Mouse (Mus musculus) adrenal gland, postnatal 0 days (tissue): ENCODE results near the gene Olfr961. TPM values are rescaled to one million over a fixed set of nuclear protein-coding genes. Genes with fewer than 3 reads are reported as not detected.

ENCODE experiments used
- polyA plus RNA-seq: library from polyadenylated mRNA; unstranded; fragments of >200 nt; fragmentation: Nextera tagmentation; extraction: Ambion mirVana; gene quantifications from 2 replicates; pipeline ENCODE4 v1.2.1, GENCODE M21; 2015

The Olfr961 gene
- not detected in 2 replicates for polyA plus RNA-seq

DNA sequence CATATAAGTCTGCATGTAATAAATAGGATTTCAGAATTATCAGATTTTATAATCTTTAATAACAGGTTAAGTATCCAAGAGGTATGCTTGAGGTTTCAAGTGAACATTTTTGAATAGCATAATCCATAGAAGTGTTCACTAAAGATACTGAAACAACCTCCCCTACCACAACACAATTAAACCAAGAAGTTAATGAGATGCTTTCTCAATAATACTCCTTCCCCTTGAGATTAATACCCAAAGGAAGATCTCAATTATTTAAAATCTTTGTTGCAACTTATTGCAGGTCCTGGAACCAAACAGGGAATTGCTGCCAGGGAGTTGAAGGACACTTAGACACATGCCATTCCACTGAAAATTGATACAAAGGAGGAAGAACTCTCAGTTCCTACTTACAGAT lies at the start of gene Olfr961:
TSS of gene Olfr961 (plus strand) at position 301 of the 400 bp plus-strand sequence.

DNA sequence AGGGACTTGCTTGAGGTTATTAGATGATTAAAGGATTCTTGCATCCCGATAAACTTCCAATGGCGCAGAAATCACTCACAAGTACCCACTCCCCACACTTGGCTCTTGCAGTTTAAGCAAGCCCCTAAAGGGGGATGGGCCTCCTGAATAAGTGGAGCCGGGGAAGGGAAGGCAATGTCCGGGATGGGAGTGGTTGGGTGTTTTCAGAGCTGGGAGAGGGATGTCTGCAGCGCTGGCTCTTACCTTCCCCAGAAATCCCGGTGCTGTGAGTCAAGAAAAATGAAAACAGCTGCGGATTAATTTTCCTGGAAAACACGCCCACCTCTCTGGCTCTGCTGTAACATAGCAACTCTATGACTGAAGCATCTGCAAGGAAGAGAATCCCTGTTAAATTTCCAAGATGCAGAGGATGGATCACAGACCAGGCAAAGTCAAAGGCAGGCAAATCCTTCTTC lies 40.9 kb upstream of the Olfr961 start, which contains the start of gene AW551984:
TSS of gene AW551984 (minus strand) at position 405 of the 455 bp plus-strand sequence.

DNA sequence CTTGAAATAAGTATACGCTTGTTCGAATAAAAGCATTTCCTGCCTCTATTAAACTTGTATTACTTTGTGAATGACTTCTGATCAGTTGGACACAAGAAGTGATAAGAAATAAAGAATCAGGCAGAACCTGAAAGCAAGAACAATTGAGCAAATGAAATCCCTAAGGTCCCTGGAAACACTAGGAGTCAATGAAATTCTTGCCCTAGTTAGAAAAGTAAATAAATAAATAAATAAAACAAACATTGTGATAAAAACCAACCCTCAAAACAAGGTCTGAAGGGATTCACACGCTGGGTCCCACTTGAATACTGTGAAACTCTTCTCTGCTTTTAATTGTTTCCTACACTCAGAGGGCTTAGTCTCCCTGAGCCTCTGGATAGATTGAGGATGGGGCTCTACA lies 34.5 kb upstream of the Olfr961 start, which contains the start of gene Olfr148:
TSS of gene Olfr148 (plus strand) at position 301 of the 400 bp plus-strand sequence.

DNA sequence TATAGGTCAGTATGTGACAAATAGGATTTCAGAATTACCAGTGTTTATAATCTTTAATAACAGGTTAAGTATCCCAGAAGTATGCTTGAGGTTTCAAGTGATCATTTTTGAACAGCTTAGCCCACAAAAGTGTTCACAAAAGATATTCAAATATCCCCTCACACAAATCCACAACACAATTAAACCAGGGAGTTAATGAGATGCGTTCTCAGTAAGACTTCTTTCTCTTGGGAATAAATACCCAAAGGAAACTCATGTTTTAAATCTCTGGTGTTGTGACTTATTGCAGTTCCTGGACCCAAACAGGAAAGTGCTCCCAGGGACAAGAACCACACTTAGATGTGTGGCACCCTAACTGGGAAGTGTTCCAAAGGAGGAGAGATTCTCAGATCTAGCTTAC lies 23.8 kb upstream of the Olfr961 start, which contains the start of gene Olfr960:
TSS of gene Olfr960 (plus strand) at position 301 of the 400 bp plus-strand sequence.

DNA sequence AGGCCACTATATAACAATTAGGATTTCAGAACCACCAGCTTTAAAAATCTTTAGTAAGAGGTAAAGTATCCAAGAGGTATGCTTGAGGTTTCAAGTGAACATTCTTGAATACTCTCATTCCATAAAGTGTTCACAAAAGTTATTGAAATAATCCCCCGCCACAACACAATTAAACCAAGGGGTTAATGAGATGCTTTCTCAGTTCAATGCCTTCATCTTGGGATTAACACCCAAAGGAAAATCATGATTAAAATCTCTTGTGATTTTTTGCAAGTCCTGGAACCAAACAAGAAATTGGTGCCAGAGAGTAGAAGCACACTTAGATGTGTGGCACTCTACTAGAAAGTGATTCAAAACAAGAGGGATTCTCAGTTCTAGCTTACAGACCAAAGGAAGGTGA lies 22.0 kb downstream of the Olfr961 start, which contains the start of gene Olfr963:
TSS of gene Olfr963 (plus strand) at position 301 of the 400 bp plus-strand sequence.

Other genes with a start within 250 kb of the Olfr961 start
- gene Olfr952, start 217.9 kb upstream of the Olfr961 start, polyA plus RNA-seq, result not detected in 2 replicates
- not detected in 2 replicates for gene Olfr954, start 188.4 kb upstream of the Olfr961 start, polyA plus RNA-seq
- gene Olfr955, start 173.1 kb upstream of the Olfr961 start, polyA plus RNA-seq, result not detected in 2 replicates
- gene Olfr44, start 151.1 kb upstream of the Olfr961 start, polyA plus RNA-seq, result not detected in 2 replicates
- not detected in 2 replicates for gene Olfr957, start 129.3 kb upstream of the Olfr961 start, polyA plus RNA-seq
- gene Olfr958, start 91.0 kb upstream of the Olfr961 start, polyA plus RNA-seq, result not detected in 2 replicates
- gene Olfr959, start 69.5 kb upstream of the Olfr961 start, polyA plus RNA-seq, result not detected in 2 replicates
- 39.4 and 49.0 TPM in 2 replicates for gene AW551984, start 40.7 kb upstream of the Olfr961 start, polyA plus RNA-seq
- gene Olfr148, start 34.4 kb upstream of the Olfr961 start, polyA plus RNA-seq, result not detected in 2 replicates
- not detected in 2 replicates for gene Olfr960, start 23.7 kb upstream of the Olfr961 start, polyA plus RNA-seq
- gene Olfr963, start 22.1 kb downstream of the Olfr961 start, polyA plus RNA-seq, result not detected in 2 replicates
- not detected in 2 replicates for gene Olfr149, start 62.0 kb downstream of the Olfr961 start, polyA plus RNA-seq
- not detected in 2 replicates for gene Olfr965, start 66.3 kb downstream of the Olfr961 start, polyA plus RNA-seq
- gene Olfr150, start 85.9 kb downstream of the Olfr961 start, polyA plus RNA-seq, result not detected in 2 replicates
- not detected in 2 replicates for gene Olfr967, start 101.2 kb downstream of the Olfr961 start, polyA plus RNA-seq
- gene Olfr968, start 138.2 kb downstream of the Olfr961 start, polyA plus RNA-seq, result not detected in 2 replicates
- gene Olfr969, start 145.9 kb downstream of the Olfr961 start, polyA plus RNA-seq, result not detected in 2 replicates
- not detected in 2 replicates for gene Olfr970, start 163.8 kb downstream of the Olfr961 start, polyA plus RNA-seq
- not detected in 2 replicates for gene Olfr971, start 191.8 kb downstream of the Olfr961 start, polyA plus RNA-seq
- gene Olfr972, start 221.3 kb downstream of the Olfr961 start, polyA plus RNA-seq, result not detected in 2 replicates